Mouse (Mus musculus): Measurements from ENCODE around the gene Gm21312. TPM values are rescaled to one million over a fixed set of nuclear protein-coding genes. Genes with fewer than 3 reads are reported as not detected.
"Not testable (repeated sequence)": the region's sequence is repeated elsewhere in the genome, so short reads cannot be mapped to it uniquely, and the experiment has no call there.

Gene Gm21312
- total RNA-seq (2022): not detected

DNA sequence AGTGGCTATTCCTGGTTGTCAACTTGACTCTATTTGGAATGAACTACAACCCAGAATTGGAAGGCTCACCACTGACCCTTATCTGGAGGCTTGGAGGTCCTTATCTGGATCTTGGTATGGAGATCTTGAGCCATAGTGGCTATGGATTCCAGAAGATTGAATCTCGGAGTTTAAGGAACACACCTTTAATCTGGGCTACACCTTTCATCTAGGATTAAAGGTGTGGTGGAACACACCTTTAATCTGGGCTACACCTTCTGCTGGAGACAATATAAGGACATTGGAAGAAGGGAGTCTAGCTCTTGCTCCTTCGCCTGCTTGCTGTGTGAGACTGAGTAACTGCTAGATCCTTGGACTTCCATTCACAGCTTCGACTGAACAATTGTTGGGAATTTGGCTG lies at the start of gene Gm21312:
TSS of gene Gm21312 (plus strand) at position 301 of the 400 bp plus-strand sequence.
- DNase-seq (ENCODE audit: low spot score in 2 of 2): not testable (repeated sequence)

- not testable (repeated sequence) for DNase-seq (ENCODE audit: low spot score in 2 of 2)
Observed at GRCm38 (mm10) chr10:104142687-104143086, 34.1 kb upstream of the Gm21312 start, which contains the start of gene Gm21293. TSS of gene Gm21293 (plus strand) at chr10:104142987.

GRCm38 (mm10) chr10:104151197-104151596 lies 25.6 kb upstream of the Gm21312 start, which contains the start of gene Gm6763:
TSS of gene Gm6763 (plus strand) at chr10:104151497.
- DNase-seq (ENCODE audit: low spot score in 2 of 2): not testable (repeated sequence)

DNA sequence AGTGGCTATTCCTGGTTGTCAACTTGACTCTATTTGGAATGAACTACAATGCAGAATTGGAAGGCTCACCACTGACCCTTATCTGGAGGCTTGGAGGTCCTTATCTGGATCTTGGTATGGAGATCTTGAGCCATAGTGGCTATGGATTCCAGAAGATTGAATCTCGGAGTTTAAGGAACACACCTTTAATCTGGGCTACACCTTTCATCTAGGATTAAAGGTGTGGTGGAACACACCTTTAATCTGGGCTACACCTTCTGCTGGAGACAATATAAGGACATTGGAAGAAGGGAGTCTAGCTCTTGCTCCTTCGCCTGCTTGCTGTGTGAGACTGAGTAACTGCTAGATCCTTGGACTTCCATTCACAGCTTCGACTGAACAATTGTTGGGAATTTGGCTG lies 17.1 kb upstream of the Gm21312 start, which contains the start of gene Gm8764:
TSS of gene Gm8764 (plus strand) at position 301 of the 400 bp plus-strand sequence.
- not testable (repeated sequence) for DNase-seq (ENCODE audit: low spot score in 2 of 2)

DNA sequence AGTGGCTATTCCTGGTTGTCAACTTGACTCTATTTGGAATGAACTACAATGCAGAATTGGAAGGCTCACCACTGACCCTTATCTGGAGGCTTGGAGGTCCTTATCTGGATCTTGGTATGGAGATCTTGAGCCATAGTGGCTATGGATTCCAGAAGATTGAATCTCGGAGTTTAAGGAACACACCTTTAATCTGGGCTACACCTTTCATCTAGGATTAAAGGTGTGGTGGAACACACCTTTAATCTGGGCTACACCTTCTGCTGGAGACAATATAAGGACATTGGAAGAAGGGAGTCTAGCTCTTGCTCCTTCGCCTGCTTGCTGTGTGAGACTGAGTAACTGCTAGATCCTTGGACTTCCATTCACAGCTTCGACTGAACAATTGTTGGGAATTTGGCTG lies 8.6 kb upstream of the Gm21312 start, which contains the start of gene Gm21304:
TSS of gene Gm21304 (plus strand) at position 301 of the 400 bp plus-strand sequence.
- DNase-seq (ENCODE audit: low spot score in 2 of 2): not testable (repeated sequence)

DNA sequence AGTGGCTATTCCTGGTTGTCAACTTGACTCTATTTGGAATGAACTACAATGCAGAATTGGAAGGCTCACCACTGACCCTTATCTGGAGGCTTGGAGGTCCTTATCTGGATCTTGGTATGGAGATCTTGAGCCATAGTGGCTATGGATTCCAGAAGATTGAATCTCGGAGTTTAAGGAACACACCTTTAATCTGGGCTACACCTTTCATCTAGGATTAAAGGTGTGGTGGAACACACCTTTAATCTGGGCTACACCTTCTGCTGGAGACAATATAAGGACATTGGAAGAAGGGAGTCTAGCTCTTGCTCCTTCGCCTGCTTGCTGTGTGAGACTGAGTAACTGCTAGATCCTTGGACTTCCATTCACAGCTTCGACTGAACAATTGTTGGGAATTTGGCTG lies 8.4 kb downstream of the Gm21312 start, which contains the start of gene Gm20765:
TSS of gene Gm20765 (plus strand) at position 301 of the 400 bp plus-strand sequence.
- not testable (repeated sequence) for DNase-seq (ENCODE audit: low spot score in 2 of 2)

- not testable (repeated sequence) for DNase-seq (ENCODE audit: low spot score in 2 of 2)
Observed at GRCm38 (mm10) chr10:104193742-104194141, 16.9 kb downstream of the Gm21312 start, which contains the start of gene Gm4340. TSS of gene Gm4340 (plus strand) at chr10:104194042.

DNA sequence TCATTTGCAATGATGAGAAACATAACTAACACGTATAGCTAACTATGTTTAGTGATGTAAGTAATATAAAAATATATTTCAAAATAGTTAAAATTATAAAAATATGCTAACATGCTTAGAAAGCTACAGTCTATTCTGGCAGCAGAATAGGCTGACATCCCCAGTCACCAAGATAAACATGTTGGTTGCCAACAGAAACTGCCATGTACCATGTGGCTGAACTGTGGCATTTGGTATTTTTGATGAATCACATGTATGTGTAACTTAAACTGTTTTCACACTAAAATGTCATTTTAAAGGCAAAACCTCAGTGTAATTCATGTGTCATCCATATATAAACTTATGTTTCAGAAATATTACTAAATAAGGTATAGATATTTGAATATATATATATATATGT lies 32.8 kb downstream of the Gm21312 start:
- no peak for DNase-seq (ENCODE audit: low spot score in 2 of 2)

DNA sequence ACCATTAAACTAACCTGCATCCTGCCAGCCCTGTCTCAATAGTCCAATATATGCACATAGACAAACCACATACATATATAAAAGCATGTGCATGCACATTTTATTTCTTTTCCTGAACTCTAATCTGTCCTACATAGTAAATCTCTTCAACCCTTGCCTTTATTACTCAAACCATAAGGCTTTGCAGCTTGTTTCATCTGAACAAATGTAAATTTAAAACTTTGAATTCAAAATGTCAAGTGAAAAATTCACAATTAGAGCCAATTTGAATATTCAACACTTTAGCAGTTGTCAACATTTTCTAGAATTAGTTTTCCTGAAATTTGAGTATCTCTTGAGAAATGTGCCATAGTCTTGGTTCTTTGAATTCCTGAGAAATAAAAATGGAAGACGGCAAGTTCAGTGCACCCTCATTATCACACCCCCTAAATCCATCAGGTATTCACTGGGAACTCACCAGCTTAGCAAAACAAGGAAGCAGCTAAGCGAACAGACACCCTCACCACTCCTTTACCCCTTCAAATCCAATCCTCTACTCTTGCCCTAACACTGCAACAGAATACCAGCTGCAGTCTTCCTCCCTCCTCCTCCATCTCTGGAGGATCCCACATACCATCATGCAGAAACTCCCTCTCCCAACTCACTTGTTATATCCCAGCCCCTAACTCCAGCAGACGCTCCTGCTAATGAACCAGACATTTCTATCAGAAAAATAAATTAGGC lies 33.6 kb downstream of the Gm21312 start:
- no peak for DNase-seq (ENCODE audit: low spot score in 2 of 2)

DNA sequence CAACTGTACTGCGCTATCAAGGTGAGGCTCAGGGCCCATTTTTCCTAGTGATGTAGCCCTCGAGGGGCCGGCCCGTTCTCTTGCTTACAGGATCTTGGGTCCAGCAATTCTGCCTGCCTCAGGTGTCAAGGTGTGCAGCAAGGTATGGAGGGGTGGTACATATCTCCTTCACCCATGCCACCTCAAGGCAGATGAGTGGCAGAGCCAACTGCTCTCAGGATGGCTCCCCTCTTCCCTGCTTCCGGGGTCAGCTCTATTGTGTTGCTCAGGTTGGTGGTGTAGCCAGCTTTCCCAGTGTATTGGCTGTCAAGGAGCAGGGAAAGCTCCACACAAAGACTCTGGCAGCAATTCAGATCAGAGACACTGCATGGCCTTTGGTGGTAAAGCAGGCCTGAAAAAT lies 37.7 kb downstream of the Gm21312 start:
- DNase-seq (ENCODE audit: low spot score in 2 of 2): no peak

- no peak for DNase-seq (ENCODE audit: low spot score in 2 of 2)
Observed at GRCm38 (mm10) chr10:104220303-104221021, 43.6 kb downstream of the Gm21312 start.

Other genes starting within 250 kb of the Gm21312 start
- gene Gm21293, start 34.0 kb upstream of the Gm21312 start, total RNA-seq (2022): not detected
- not detected for gene Gm6763, start 25.5 kb upstream of the Gm21312 start, total RNA-seq (2022)
- not detected for gene Gm8764, start 17.0 kb upstream of the Gm21312 start, total RNA-seq (2022)
- gene Gm21304, start 8.5 kb upstream of the Gm21312 start, total RNA-seq (2022): not detected
- not detected for gene Gm20765, start 8.5 kb downstream of the Gm21312 start, total RNA-seq (2022)
- gene Gm4340, start 17.0 kb downstream of the Gm21312 start, total RNA-seq (2022): not detected